Mouse (Mus musculus): ENCODE data around the gene Irx6.

The Irx6 gene

GRCm38 (mm10) chr8:92674244-92675128 is at the start of gene Irx6:
TSS of gene Irx6 (plus strand) at chr8:92674288.
- no peak for DNase-seq (ENCODE audit: low spot score)

GRCm38 (mm10) chr8:92628711-92629650 is 45.1 kb upstream of the Irx6 start:
- no peak for DNase-seq (ENCODE audit: low spot score)

- no peak for DNase-seq (ENCODE audit: low spot score)
Observed at GRCm38 (mm10) chr8:92633199-92633598, 40.9 kb upstream of the Irx6 start.

- DNase-seq (ENCODE audit: low spot score): no peak
Observed at GRCm38 (mm10) chr8:92640820-92641219, 33.3 kb upstream of the Irx6 start.

DNA sequence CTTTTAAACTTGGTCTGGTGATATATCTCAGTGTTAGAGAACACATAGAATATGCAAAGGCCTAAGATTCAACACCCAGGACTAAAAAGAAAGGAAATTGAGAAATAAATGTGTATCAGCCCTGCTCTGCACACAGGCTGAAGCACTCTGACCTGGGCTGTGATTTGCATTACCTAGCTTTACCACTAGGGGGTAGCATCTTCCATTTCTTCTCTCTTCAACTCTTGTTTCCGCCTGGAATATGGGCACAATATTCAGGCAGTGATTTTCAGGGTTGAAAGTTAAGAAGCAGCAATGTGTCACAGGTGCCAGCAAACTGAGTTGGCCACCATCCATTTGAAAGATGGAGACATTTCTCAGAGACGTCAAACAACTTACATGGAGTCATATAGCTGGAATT is 27.5 kb upstream of the Irx6 start:
- DNase-seq (ENCODE audit: low spot score): no peak

GRCm38 (mm10) chr8:92664207-92664606 is 9.9 kb upstream of the Irx6 start:
- no peak for DNase-seq (ENCODE audit: low spot score)

GRCm38 (mm10) chr8:92670236-92670635 is 3.9 kb upstream of the Irx6 start:
- DNase-seq (ENCODE audit: low spot score): no peak

GRCm38 (mm10) chr8:92670656-92671195 is 3.4 kb upstream of the Irx6 start:
- DNase-seq (ENCODE audit: low spot score): no peak

GRCm38 (mm10) chr8:92671892-92672291 is 2.2 kb upstream of the Irx6 start:
- no peak for DNase-seq (ENCODE audit: low spot score)

GRCm38 (mm10) chr8:92673101-92673500 is 987 bp upstream of the Irx6 start:
- DNase-seq (ENCODE audit: low spot score): no peak

GRCm38 (mm10) chr8:92673555-92674243 is 389 bp upstream of the Irx6 start:
- DNase-seq (ENCODE audit: low spot score): no peak

- DNase-seq (ENCODE audit: low spot score): no peak
Observed at GRCm38 (mm10) chr8:92678407-92678806, 4.3 kb downstream of the Irx6 start.

DNA sequence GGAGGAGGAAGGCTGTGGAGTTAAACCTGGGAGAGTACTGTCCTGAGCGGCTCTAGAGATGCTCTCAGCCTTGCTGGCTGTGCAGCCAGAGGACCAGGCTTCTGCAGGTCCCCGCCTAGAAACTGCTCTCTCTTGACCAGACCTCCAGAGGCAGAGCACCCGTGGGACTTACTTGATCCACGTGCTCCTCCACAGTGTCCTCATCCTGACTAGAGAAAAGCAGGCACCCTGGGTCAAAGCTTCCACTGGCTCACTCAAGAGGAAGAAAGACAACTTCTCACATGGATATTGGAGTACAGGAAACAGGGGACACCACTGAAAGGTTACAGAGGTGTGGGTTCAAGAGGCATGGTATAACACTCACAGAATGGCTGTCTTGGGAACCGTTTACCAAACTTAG is 23.3 kb downstream of the Irx6 start:
- DNase-seq (ENCODE audit: low spot score): no peak

DNA sequence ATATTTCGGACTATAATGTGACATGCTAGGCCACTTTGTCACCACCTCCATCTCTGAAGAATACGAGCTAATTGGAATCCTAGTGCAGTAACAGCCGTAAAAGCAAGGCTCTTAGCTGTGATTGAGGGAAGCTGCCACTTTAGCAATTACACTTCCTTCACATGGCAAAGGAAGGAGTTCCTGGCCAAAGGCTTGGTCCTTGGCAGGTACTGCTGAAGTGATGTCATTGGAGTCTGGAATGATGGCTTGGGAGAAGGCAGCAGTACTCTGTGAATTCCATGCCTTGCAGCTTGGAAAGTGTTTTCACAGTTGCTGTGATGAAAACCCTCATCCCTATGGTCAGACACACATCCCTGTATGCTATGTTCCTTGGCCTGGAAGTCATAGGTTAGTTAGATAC is 24.3 kb downstream of the Irx6 start:
- DNase-seq (ENCODE audit: low spot score): no peak

- no peak for DNase-seq (ENCODE audit: low spot score)
Observed at GRCm38 (mm10) chr8:92699922-92700540, 25.9 kb downstream of the Irx6 start.

GRCm38 (mm10) chr8:92703375-92703774 is 29.3 kb downstream of the Irx6 start:
- no peak for DNase-seq (ENCODE audit: low spot score)

GRCm38 (mm10) chr8:92706311-92706710 is 32.2 kb downstream of the Irx6 start:
- DNase-seq (ENCODE audit: low spot score): no peak

DNA sequence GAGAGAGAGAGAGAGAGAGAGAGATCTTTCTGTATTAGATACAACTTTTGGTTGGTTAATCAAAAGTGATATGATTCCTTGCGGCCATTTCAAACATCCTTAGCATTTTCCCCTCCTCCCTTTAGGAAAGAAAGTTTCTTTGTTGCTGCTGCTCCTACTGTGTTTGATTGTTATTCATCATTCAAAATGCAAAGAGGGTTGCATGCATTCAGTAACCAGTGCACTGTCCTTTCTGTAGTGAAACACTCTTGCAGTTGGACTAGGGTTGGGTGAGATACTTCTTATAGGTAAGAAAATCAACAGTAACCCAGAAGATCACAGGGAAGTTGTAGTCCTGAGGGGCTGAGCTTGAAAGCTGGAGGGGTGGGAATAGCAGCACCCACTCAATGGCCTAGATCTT is 39.2 kb downstream of the Irx6 start:
- DNase-seq (ENCODE audit: low spot score): no peak

- no peak for DNase-seq (ENCODE audit: low spot score)
Observed at GRCm38 (mm10) chr8:92717418-92717817, 43.3 kb downstream of the Irx6 start.

DNA sequence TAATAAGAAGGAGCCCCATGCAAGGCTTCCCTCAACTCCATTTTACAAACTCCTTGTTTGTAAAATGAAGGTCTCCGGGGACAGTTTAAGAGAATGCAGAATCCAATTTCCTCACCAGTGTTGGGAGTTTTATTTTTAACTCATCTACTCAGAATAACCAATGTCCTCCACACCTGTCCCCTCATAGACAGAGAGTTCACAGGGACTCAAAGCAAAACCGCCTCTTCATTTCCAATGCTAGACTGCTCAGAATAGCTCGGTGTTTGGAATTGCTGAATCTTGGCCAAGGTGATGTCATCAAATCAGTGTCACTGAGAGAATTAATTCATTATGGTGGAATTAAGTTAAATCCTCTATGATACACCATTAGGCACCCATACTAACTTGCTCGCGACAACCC is 44.0 kb downstream of the Irx6 start:
- DNase-seq (ENCODE audit: low spot score): no peak

DNA sequence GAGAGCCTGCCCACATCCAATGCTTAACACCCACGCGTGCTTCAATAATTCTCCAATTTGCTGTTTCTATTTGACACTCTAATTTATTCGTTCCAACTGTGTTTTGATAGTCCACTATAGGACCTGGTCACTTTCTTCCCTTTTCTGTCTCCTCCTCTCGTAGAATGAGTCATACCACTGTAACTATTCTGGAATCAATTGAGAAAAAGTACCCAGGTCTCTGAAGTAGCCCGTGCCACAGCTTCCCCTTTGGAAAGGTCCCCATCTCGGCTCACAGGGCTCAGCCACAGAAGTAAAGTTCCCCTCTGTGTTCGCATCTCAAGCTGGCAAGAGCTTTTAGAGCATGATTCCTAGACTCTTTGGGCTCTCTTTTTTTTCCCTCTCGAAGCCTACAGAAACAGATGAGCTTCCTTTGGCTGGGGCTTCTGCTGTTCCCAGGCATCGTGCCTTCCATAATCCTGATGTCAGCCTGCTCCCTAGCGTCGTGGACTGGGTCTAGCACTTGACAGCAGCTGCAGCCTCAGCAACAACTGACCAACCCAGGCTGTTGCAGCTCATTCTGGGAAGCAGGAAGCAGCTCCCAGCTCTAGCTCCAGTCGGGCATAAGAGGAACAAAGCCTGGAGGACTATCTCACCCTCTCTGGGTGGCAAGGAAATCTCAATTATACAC is 47.3 kb downstream of the Irx6 start:
- DNase-seq (ENCODE audit: low spot score): no peak

All from urinary bladder, postnatal 10 days (tissue).